Mouse (Mus musculus) kidney, adult 18-20 months (tissue): ENCODE measurements around the gene Rhbdd3.

Experiments used
- DNase-seq: peaks from one replicate; pipeline ENCODE4 v3.0.0; 2021

Gene Rhbdd3

DNA sequence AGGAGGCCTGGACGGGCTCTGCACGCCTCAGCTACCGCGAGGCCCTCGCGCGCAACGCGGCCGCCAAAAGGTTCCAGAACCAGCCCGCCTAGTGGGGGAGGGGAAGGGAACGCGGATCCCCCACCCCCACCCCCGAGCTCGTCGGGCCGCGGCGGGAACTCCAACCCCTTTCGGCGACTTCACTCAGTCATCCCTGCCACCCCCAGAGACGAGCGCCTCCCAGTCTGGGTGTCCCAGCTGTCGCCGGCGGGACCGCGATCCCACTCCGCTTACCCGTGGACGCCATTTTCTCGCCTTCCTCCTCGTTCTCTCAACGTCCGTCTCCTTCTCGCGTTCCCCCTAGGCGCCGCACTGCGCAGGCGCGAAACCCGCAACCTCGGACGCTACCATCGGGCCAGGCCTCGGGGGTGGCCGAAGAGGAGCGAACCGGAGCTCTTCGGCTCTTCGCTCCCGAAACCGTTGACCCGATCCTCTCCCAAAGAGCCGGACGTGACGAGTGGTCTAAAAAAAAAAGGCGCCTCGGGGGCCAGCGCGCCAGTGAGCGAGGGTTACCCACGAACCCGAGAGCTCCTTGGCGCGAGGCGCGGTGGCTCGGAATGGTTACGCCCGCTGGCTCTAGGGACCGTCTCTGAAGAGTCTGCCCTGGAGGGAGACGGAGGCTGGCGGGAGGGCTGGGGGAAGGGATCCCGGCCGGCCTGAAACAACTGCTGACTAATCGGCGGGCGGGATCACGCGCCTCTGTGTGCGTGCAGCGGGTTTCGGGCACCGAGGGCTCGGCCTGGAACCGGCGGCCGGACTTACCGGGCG, at the start of gene Rhbdd3, which contains the start of gene Ewsr1:
TSS of gene Rhbdd3 (plus strand) at position 191 of the 807 bp plus-strand sequence.
TSS of gene Ewsr1 (minus strand) at position 531 of the 807 bp plus-strand sequence.
- peak; percentile 99 for DNase-seq

GRCm38 (mm10) chr11:5051629-5052028, 47.1 kb upstream of the Rhbdd3 start:
- no peak for DNase-seq

DNA sequence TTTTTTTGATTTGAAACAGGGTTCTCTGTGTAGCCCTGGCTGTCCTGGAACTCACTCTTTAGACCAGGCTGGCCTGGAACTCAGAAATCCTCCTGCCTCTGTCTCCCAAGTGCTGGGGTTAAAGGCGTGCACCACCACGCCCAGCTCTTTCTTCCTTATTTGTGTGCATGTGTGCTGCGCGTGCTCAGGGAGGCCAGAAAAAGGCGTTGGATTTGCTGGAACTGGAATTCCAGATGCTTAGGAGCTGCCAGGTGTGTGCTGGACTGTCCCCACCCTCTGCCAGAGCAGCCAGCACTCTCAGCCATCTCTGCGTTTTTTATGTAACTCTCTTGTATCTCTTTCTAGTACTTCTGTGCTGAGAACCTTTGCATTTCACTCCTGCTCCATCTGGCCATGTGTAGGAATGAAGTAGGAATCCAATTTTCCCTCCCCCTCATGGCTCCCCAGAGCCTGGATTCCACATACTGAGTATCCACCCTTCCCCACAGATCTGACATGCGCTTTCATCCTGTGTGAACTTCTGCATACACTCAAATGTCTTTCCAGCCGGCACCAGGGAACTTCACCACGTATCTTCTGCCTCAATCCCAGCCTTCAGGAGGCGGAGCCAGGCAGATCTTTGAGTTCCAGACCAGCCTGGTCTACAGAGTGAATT, 46.4 kb upstream of the Rhbdd3 start:
- no peak for DNase-seq

DNA sequence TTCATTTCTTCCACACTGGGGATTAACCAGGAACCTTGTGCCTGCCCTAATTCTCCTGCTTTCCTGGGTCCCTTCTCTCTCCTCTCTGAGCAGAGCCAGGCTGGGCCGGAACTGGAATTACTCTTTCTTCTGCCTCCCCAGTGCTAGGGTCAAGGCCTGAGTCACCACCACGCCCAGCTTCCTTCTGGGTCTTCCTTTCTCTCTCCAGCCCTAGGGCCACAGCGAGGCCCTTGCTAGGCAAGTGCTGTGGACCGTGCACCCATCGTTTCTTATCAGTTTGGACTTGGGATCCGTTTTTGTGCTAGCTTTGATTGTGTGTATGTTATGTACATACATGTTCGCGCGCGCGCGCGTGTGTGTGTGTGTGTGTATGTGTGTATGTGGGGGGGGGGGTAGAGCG, 44.6 kb upstream of the Rhbdd3 start:
- DNase-seq: no peak

DNA sequence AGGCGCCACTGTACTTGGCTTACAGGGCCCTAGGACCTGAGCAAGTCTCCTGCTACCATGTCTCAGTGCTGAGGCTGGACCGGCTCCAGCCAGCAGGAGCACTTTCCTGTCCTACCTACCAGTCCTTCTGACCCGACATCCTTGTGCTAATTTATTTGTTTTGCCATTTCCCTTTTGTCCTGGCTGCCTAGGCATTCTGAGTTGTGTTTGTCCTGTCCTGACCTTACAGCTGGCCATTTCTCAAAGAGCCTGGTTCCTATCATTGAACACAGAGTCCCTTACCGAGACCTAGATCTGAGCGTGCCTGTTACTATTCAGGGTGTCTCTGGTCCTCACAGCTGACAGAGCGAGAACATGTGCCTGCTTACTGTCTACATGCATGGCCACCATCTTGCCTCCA, 43.9 kb upstream of the Rhbdd3 start:
- DNase-seq: no peak

DNA sequence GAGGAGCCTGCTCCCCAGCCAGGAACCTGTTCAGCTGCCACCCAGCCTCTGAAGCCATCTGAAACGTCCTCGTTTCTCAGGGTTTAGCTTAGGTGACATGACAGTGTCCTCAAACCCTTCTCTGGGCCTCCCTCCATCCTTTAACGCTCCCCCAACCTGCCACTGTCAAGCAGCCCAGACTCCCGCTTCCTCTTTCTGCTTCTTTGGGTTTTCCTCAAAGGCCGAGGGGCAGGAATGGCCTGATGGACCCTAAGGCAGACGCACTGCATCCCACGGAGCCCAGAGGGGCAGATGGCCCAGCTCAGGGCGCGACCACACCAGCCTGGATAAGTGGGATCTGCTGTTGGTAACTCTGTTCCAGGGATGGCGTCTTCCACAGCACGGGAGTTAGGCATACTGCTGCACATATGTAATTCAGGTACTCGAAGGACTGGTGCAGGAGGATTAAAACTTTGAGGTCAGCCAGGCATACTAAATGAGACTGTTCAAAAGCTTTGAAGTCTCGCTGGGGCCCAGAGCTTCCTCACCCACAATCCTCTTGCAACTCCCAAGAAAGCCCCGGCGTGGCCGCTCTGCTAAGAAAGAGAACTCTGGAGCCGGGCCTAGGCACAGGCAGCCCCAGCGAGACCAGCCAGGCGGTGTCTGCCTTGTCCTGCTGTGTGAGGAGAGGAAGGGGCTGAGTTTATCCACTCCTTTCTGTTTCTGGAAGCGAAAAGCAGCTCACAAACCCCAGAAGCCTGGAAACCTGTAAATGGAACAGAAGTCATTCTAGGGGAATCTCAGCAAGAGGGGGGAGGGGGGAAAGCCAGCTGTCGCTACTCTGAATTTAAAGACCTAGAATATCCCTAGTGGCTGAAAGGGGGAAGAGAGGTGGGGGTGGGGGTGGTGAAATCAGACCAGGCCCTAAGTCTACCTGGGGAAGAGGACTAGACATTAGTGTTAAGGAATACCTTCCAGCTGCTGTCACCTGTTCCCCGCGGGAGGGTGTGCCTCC, 42.5 kb upstream of the Rhbdd3 start:
- no peak for DNase-seq

GRCm38 (mm10) chr11:5057064-5057463, 41.7 kb upstream of the Rhbdd3 start:
- no peak for DNase-seq

- DNase-seq: no peak
These were observed 41.2 kb upstream of the Rhbdd3 start for GRCm38 (mm10) chr11:5057541-5057855.

- DNase-seq: peak; percentile 57
These were observed 40.7 kb upstream of the Rhbdd3 start, which contains the start of gene Rasl10a for GRCm38 (mm10) chr11:5057856-5058641. TSS of gene Rasl10a (plus strand) at chr11:5058128.

DNA sequence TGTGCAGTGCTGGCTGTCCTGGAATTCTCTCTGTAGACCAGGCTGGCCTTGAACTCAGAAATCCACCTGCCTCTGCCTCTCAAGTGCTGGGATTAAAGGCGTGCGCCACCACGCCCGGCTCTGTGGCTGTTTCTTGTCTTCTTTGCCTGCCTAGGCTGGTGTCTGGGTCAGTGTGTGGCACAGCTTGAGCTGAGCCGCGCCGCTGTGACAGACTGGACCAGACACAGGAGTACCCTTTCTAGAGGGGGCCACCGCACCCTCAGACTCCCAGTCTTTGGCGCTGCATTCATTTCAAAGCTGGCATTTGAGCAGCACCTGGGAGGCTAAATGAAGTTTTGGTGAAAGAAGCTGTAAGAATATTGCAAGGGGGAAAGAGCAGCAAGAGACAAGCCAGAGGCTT, 39.9 kb upstream of the Rhbdd3 start:
- DNase-seq: no peak

- DNase-seq: no peak
These were observed 39.5 kb upstream of the Rhbdd3 start for GRCm38 (mm10) chr11:5059230-5059629.

GRCm38 (mm10) chr11:5059704-5060156, 39.0 kb upstream of the Rhbdd3 start:
- no peak for DNase-seq

GRCm38 (mm10) chr11:5060756-5061412, 37.8 kb upstream of the Rhbdd3 start:
- no peak for DNase-seq

- DNase-seq: peak; percentile 94
These were observed 37.1 kb upstream of the Rhbdd3 start for GRCm38 (mm10) chr11:5061413-5062139.

DNA sequence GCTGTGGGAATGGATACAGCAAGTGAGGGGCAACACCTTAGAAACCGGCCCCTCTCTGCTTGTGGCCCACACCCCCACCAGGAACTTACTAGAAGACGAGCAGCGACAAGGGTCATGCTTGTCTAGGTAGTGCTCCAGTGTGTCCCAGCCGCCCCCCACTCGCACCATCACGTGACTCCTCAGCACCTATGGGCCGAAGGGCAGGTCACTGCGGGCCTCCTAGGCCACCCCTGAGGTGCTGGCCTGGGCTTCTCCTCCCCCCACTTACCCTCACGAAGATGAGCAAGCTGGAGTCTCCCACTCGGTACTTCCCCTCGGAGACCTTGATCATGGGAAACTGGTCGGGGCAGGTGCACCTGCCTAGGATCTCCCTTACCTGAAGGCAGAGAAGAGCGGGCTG, 36.4 kb upstream of the Rhbdd3 start:
- no peak for DNase-seq

- no peak for DNase-seq
These were observed 35.7 kb upstream of the Rhbdd3 start for GRCm38 (mm10) chr11:5062860-5063505.

GRCm38 (mm10) chr11:5063561-5064281, 35.0 kb upstream of the Rhbdd3 start:
- DNase-seq: no peak

- DNase-seq: no peak
These were observed 34.3 kb upstream of the Rhbdd3 start for GRCm38 (mm10) chr11:5064282-5065055.
